Mouse (Mus musculus) lung, postnatal 0 days (tissue): ENCODE data around the gene Dnajb12. TPM values are rescaled to one million over a fixed set of nuclear protein-coding genes. Genes with fewer than 3 reads are reported as not detected.
A peak's percentile ranks its signal among the peaks of the same experiment; 100 is the strongest.
"Not testable (repeated sequence)": the region's sequence is repeated elsewhere in the genome, so short reads cannot be mapped to it uniquely, and the experiment has no call there.

ENCODE experiments used
- ATAC-seq: fragments of 200-750 bp; cut with Nextera tagmentation; 2 replicates; pipeline ENCODE4 v1.8.0; 2017; ENCODE audit warnings: moderate library complexity
- DNase-seq: peaks from one replicate; pipeline ENCODE4 v3.0.0-alpha.2; 2016; ENCODE audit warnings: low spot score
- H3K27ac ChIP-seq: fragments of 300-500 bp; sonication (generic); 2 replicates; pipeline ENCODE4 v1.5.1; 2014; ENCODE audit warnings: antibody characterized with exemption, mild to moderate bottlenecking, low read length, mixed read lengths
- H3K27me3 ChIP-seq: fragments of 300-500 bp; sonication (generic); replicated peaks from 2 replicates; pipeline ENCODE4 v1.6.1; 2014; ENCODE audit warnings: low read length, mixed read lengths; ENCODE audit not compliant: insufficient read depth
- H3K36me3 ChIP-seq: fragments of 300-500 bp; sonication (generic); 2 replicates; pipeline ENCODE4 v1.6.1; 2014; ENCODE audit warnings: low read length, mixed read lengths; ENCODE audit not compliant: insufficient read depth
- H3K4me1 ChIP-seq: fragments of 300-500 bp; sonication (generic); 2 replicates; pipeline ENCODE4 v1.6.1; 2014; ENCODE audit warnings: antibody characterized with exemption, low read depth, low read length, mixed read lengths; ENCODE audit not compliant: insufficient read depth
- H3K4me2 ChIP-seq: fragments of 300-500 bp; sonication (generic); replicated peaks from 2 replicates; pipeline ENCODE4 v1.6.1; 2014; ENCODE audit warnings: low read depth, mild to moderate bottlenecking, low read length, moderate library complexity, mixed read lengths
- H3K4me3 ChIP-seq: fragments of 300-500 bp; sonication (generic); 2 replicates; pipeline ENCODE4 v1.5.1; 2014; ENCODE audit warnings: low read depth, low read length
- H3K9ac ChIP-seq: fragments of 300-500 bp; sonication (generic); replicated peaks from 2 replicates; pipeline ENCODE4 v1.6.1; 2014; ENCODE audit warnings: low read depth, mild to moderate bottlenecking
- H3K9me3 ChIP-seq: fragments of 300-500 bp; sonication (generic); 2 replicates; pipeline ENCODE4 v1.6.1; 2016; ENCODE audit warnings: low read length, mixed read lengths
- CTCF ChIP-seq: IDR thresholded peaks from 2 replicates; pipeline ENCODE4 v1.5.1; 2016; ENCODE audit warnings: antibody characterized with exemption, mild to moderate bottlenecking
- EP300 ChIP-seq: IDR thresholded peaks from 2 replicates; pipeline ENCODE4 v1.6.1; 2016; ENCODE audit warnings: antibody characterized with exemption, mild to moderate bottlenecking, control low read depth
- WGBS: fragments of 180-500 bp; shearing (Covaris S2); extraction: QIAGEN DNeasy Blood & Tissue Kit; methylation state at CpG from one replicate; pipeline ENCODE4 v1.1.7; 2014; 5-methylcytosine and 5-hydroxymethylcytosine counted together
- polyA plus RNA-seq: library from polyadenylated mRNA; unstranded; fragments of >200 nt; fragmentation: Nextera tagmentation; extraction: Ambion mirVana; gene quantifications from 2 replicates; pipeline ENCODE4 v1.2.1, GENCODE M21; 2015

Dnajb12 gene
- polyA plus RNA-seq, 1 experiment from 2014 or later: 24.4 TPM

DNA sequence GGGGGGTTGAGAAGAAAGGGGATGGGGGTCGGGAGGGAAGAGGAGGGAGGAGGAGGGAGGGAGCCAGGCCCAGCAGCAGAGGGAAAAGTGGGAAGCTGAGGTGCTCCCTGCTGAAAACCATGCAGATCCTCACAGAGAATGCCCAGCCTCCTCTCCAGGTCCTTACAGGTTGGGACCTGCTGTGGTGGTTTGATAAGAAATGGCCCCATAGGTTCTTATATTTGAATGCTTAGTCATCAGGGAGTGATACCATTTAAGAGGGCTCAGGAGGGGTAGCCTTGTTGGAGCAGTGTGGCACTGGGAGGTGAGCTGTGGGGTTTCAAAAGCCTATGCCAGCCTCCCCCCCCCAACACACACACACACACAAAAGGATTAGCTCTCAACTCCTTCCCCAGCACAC lies 4.0 kb upstream of the Dnajb12 start:
- H3K27ac ChIP-seq: no peak overlapping the region
- H3K9me3 ChIP-seq: no peaks in the 10 kb centered on the region
- H3K36me3 ChIP-seq: no peaks in the 10 kb centered on the region
- ATAC-seq (no peak), DNase-seq (no peak)
- H3K9ac ChIP-seq: no peak overlapping the region
- WGBS: 50% methylated on average over 1 of the region's 1 CpGs
- no peak overlapping the region for H3K4me2 ChIP-seq
- H3K27me3 ChIP-seq: no peaks in the 10 kb centered on the region
- peaks cover 3% of the 10 kb centered on the region; the same call in 1 of the 2 replicates for H3K4me1 ChIP-seq
- H3K4me3 ChIP-seq: no peak overlapping the region
- TF ChIP-seq CTCF: no peak
- TF ChIP-seq EP300: no peak

DNA sequence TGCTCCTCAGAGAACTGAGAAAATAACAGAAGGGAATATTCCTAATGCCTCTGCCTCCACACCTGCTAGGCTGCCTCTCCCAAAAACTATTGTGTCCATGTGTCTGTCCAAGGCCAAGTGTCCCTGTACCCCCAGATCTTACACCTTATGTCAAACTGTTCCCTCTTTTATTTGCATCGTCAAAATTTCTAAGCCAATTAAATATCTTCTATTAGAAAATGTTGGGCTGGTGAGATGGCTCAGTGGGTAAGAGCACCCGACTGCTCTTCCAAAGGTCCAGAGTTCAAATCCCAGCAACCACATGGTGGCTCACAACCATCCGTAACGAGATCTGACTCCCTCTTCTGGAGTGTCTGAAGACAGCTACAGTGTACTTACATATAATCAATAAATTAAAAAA lies 2.7 kb upstream of the Dnajb12 start:
- WGBS: 73% methylated on average over 2 of the region's 4 CpGs
- H3K27me3 ChIP-seq, H3K9me3 ChIP-seq, H3K4me3 ChIP-seq, DNase-seq, H3K36me3 ChIP-seq, H3K4me1 ChIP-seq, H3K9ac ChIP-seq, ATAC-seq, H3K4me2 ChIP-seq, H3K27ac ChIP-seq: not testable (repeated sequence)

DNA sequence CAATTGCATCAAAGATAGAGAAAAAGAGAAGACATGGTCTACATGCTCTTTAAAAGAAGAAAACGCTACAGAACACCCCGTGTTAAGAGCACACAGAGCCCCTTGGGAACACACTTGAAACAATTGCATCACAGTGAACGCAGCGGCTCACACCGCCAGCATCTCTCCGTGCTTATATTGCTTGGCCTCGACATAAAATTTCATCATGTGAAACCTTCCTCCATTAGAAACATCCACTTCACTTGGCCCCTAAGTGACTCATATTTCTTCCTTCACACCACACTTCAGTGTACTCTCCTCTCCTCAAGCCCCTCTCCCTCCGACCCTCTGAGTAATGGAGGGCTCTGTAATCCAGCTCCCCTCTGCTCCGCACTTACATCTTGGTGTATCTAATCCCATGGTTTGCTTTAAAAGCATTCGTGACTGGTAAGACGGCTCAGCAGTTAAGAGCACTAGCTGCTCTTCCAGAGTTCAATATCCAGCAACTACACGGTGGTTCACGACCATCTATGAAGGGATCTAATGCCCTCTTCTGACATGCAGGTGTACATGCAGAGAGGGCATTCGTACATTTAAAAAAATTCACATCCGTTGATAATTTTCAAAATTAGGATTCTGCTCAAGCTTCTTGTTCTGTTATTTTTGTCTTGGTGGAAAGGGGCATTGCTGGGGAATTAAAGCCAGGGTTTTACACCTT lies 1.8 kb upstream of the Dnajb12 start:
- DNase-seq (peak; percentile 52), ATAC-seq (no peak)
- TF ChIP-seq CTCF (peak; percentile 4; the same call in 1 of the 2 replicates), EP300 (no peak)
- Histone ChIP-seq H3K27ac (no peak overlapping the region), H3K4me2 (no peak overlapping the region), H3K4me3 (no peak overlapping the region), H3K4me1 (peaks cover 9% of the 10 kb centered on the region; the same call in 1 of the 2 replicates), H3K27me3 (no peaks in the 10 kb centered on the region), H3K36me3 (no peaks in the 10 kb centered on the region), H3K9me3 (no peaks in the 10 kb centered on the region), H3K9ac (no peak overlapping the region)
- WGBS: 52% methylated on average over 15 of the region's 15 CpGs

DNA sequence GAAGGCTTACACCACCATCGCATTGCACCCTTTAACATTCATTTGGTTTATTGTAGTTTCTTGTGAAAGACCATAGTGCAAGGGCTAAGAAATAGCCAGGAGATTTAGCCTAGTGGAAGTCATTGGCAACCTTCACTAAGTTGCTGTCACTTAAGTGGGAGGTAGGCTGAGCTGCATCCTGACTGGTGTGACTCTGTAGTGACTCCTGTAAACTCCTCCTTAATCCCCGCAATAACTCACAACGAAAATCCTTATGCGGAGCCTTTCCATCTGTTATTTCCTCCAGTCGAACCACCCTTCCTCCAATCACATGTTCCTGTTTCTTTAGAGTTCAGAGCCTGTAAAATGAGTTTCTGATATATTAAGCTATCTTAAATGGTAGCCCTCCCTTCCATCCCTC lies 533 bp upstream of the Dnajb12 start:
- Histone ChIP-seq H3K4me2 (peak overlapping the region; percentile 71), H3K27ac (peak overlapping the region; percentile 100), H3K27me3 (no peaks in the 10 kb centered on the region), H3K9ac (0 out of 2 replicates have a peak overlapping the region, but pooled peaks have one; percentile 87), H3K36me3 (no peaks in the 10 kb centered on the region), H3K4me3 (peak overlapping the region; percentile 94), H3K4me1 (peaks cover 9% of the 10 kb centered on the region; the same call in 1 of the 2 replicates), H3K9me3 (no peaks in the 10 kb centered on the region)
- ATAC-seq (peak; percentile 36), DNase-seq (peak; percentile 87)
- TF ChIP-seq CTCF: no peak
- TF ChIP-seq EP300: no peak
- 11% methylated on average over 5 of the region's 5 CpGs for WGBS

DNA sequence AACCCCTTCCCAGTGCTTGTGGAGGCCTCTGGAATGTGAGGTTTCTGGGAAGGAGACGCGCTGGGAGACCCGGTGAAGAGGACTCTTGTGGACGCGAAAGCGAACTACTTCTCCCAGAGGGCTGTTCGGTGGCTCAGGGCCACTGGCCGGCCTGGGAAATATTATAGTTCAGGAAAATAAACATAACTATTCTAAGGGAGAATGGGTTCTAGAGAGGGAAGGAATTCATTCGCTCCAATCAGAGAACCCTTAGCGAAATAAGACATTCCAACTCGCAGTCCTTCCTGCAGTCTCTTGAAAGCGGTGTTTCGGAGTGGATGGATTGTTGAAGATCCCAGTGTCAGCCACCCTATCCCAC lies 652 bp downstream of the Dnajb12 start:
- Histone ChIP-seq H3K9me3 (no peaks in the 10 kb centered on the region), H3K27ac (peak overlapping the region; percentile 100), H3K36me3 (no peaks in the 10 kb centered on the region), H3K9ac (peak overlapping the region; percentile 87), H3K4me2 (peak overlapping the region; percentile 71), H3K4me1 (peaks cover 9% of the 10 kb centered on the region; the same call in 1 of the 2 replicates), H3K27me3 (no peaks in the 10 kb centered on the region), H3K4me3 (peak overlapping the region; percentile 94)
- peak; percentile 65 for ATAC-seq
- DNase-seq: peak; percentile 87
- WGBS: 0% methylated on average over 13 of the region's 13 CpGs
- TF ChIP-seq EP300: no peak
- TF ChIP-seq CTCF: no peak

DNA sequence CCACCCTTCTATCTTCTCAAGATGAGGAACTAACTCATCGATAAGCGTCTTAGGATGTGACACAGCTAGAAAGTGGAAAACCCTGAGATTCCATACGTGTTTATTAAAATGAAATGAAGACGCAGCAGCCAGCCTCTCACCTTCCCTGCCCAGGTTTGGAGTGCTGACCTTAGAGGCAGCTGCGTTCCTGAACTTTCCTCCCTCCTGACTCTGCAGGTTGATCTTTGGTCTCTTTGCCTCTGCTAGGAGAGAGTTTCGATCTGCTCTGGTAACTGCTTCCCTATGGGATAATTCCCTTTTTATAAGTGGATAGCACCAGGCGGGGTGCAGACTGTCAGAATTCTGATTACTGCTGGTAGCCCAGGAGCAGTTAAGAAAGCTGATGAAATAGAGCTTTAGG lies 1.5 kb downstream of the Dnajb12 start:
- TF ChIP-seq EP300 (no peak), CTCF (no peak)
- ATAC-seq (no peak), DNase-seq (no peak)
- WGBS: 77% methylated on average over 7 of the region's 7 CpGs
- Histone ChIP-seq H3K4me2 (peak overlapping the region; percentile 71; the same call in 1 of the 2 replicates), H3K36me3 (no peaks in the 10 kb centered on the region), H3K9me3 (no peaks in the 10 kb centered on the region), H3K27me3 (no peaks in the 10 kb centered on the region), H3K4me3 (peak overlapping the region; percentile 94; the same call in 1 of the 2 replicates), H3K9ac (peak overlapping the region; percentile 87; the same call in 1 of the 2 replicates), H3K4me1 (peaks cover 9% of the 10 kb centered on the region; the same call in 1 of the 2 replicates), H3K27ac (peak overlapping the region; percentile 100)
